Mouse (Mus musculus) heart, postnatal 0 days (tissue): ENCODE measurements around the gene Ctdnep1. TPM values are rescaled to one million over a fixed set of nuclear protein-coding genes. Genes with fewer than 3 reads are reported as not detected.

Source experiments
- ATAC-seq: fragments of 200-750 bp; cut with Nextera tagmentation; 2 replicates; pipeline ENCODE4 v1.8.0; 2017; ENCODE audit warnings: low read depth, moderate number of reproducible peaks, moderate library complexity; ENCODE audit not compliant: insufficient read depth
- DNase-seq: peaks from one replicate; pipeline ENCODE4 v3.0.0-alpha.2; 2016; ENCODE audit warnings: low spot score
- H3K27ac ChIP-seq: fragments of 300-500 bp; sonication (generic); 2 replicates; pipeline ENCODE4 v1.5.1; 2014; ENCODE audit warnings: low read depth, mild to moderate bottlenecking
- H3K27me3 ChIP-seq: fragments of 300-500 bp; sonication (generic); 2 replicates; pipeline ENCODE4 v1.6.1; 2014; ENCODE audit warnings: low read length, mixed read lengths; ENCODE audit not compliant: control insufficient read depth, insufficient read depth
- H3K36me3 ChIP-seq: fragments of 300-500 bp; sonication (generic); replicated peaks from 2 replicates; pipeline ENCODE4 v1.6.1; 2014; ENCODE audit warnings: low read length, mixed read lengths; ENCODE audit not compliant: control insufficient read depth, insufficient read depth
- H3K4me1 ChIP-seq: fragments of 300-500 bp; sonication (generic); 2 replicates; pipeline ENCODE4 v1.6.1; 2014; ENCODE audit warnings: antibody characterized with exemption; ENCODE audit not compliant: control insufficient read depth, insufficient read depth
- H3K4me2 ChIP-seq: fragments of 300-500 bp; sonication (generic); 2 replicates; pipeline ENCODE4 v1.6.1; 2014; ENCODE audit warnings: low read depth, mild to moderate bottlenecking, low read length, moderate library complexity
- H3K4me3 ChIP-seq: fragments of 300-500 bp; sonication (generic); 2 replicates; pipeline ENCODE4 v1.5.1; 2014; ENCODE audit warnings: low read depth, low read length
- H3K9ac ChIP-seq: fragments of 300-500 bp; sonication (generic); replicated peaks from 2 replicates; pipeline ENCODE4 v1.6.1; 2014; ENCODE audit warnings: low read depth, low read length, mixed read lengths
- H3K9me3 ChIP-seq: fragments of 300-500 bp; sonication (generic); replicated peaks from 2 replicates; pipeline ENCODE4 v1.6.1; 2016; ENCODE audit warnings: low read length; ENCODE audit not compliant: control insufficient read depth
- CTCF ChIP-seq: IDR thresholded peaks from 2 replicates; pipeline ENCODE4 v1.5.1; 2016; ENCODE audit warnings: antibody characterized with exemption, control low read depth, low read depth
- EP300 ChIP-seq: IDR thresholded peaks from 2 replicates; pipeline ENCODE4 v1.6.1; 2016; ENCODE audit warnings: antibody characterized with exemption, low read depth
- WGBS: fragments of 180-500 bp; shearing (Covaris S2); extraction: QIAGEN DNeasy Blood & Tissue Kit; methylation state at CpG from one replicate; pipeline ENCODE4 v1.1.7; 2014; 5-methylcytosine and 5-hydroxymethylcytosine counted together
- microRNA counts: library from miRNA; unstranded; fragments of <30 nt; microRNA quantifications from one replicate; lab custom pipeline; 2015
- microRNA-seq: library from miRNA; unstranded; fragments of <30 nt; microRNA quantifications from one replicate; pipeline ENCODE4, GENCODE M21; 2016
- polyA plus RNA-seq: library from polyadenylated mRNA; unstranded; fragments of >200 nt; fragmentation: Nextera tagmentation; extraction: Ambion mirVana; gene quantifications from 2 replicates; pipeline ENCODE4 v1.2.1, GENCODE M21; 2015
- total RNA-seq: library from RNA; depleted of rRNA; stranded (reverse); fragments of >200 nt; gene quantifications from 2 replicates; pipeline ENCODE4 v1.2.3, GENCODE M21; 2014; ENCODE audit warnings: low replicate concordance; rRNA removed

Ctdnep1 gene
- total and polyA plus RNA-seq, 2 experiments from 2014 or later = 24.8 to 45.6 TPM

- WGBS = 85% methylated on average over 7 of the region's 7 CpGs
- Histone ChIP-seq H3K27me3 (no peaks in the 10 kb centered on the region), H3K9me3 (no peaks in the 10 kb centered on the region), H3K9ac (no peak overlapping the region), H3K36me3 (no peaks in the 10 kb centered on the region), H3K27ac (no peak overlapping the region), H3K4me3 (no peak overlapping the region), H3K4me2 (no peak overlapping the region), H3K4me1 (no peaks in the 10 kb centered on the region)
- TF ChIP-seq CTCF (no peak), EP300 (no peak)
- no peak for DNase-seq
- ATAC-seq = no peak
Measured at GRCm38 (mm10) chr11:70040184-70040583, 59.2 kb downstream of the Ctdnep1 start.

MicroRNAs encoded within 50 kb of the gene (microRNA counts, 519-probe panel; counts per million panel counts)
- microRNA mmu-miR-324-3p (lab: Ali Mortazavi, UCI) (not detected), microRNA mmu-miR-324-5p (lab: Ali Mortazavi, UCI) (4,291 counts per million, percentile 54 among the panel's probes with 10 or more counts)

Small RNA genes within 50 kb of the gene (microRNA-seq; reads per million reads assigned to microRNA genes)
- gene Gm44349 (not detected), gene Mir324 (2,205 reads per million, percentile 85 among the genes with 10 or more reads in this experiment)

Other genes with a start within 250 kb of the Ctdnep1 start
Only the 30 nearest of the 36 such genes appear.
- gene Chrnb1, start 185.2 kb upstream of the Ctdnep1 start, total RNA-seq = 2.5 and 11.2 TPM in 2 replicates
- gene Chrnb1, start 185.2 kb upstream of the Ctdnep1 start, polyA plus RNA-seq = 2.7 and 3.1 TPM in 2 replicates
- gene Fgf11, start 179.3 kb upstream of the Ctdnep1 start, total RNA-seq = 5.3 and 5.7 TPM in 2 replicates
- 0.75 and 1.0 TPM in 2 replicates for gene Fgf11, start 179.3 kb upstream of the Ctdnep1 start, polyA plus RNA-seq
- gene Tmem102, start 175.5 kb upstream of the Ctdnep1 start, total RNA-seq = 0.43 and 2.7 TPM in 2 replicates
- 2.6 TPM in 2 replicates for gene Tmem102, start 175.5 kb upstream of the Ctdnep1 start, polyA plus RNA-seq
- gene Gm39566, start 165.9 kb upstream of the Ctdnep1 start, total RNA-seq = not detected in 2 replicates
- not detected in 2 replicates for gene Gm39566, start 165.9 kb upstream of the Ctdnep1 start, polyA plus RNA-seq
- not detected in 2 replicates for gene Spem2, start 162.7 kb upstream of the Ctdnep1 start, total RNA-seq
- not detected in 2 replicates for gene Spem2, start 162.7 kb upstream of the Ctdnep1 start, polyA plus RNA-seq
- not detected in 2 replicates for gene Spem1, start 159.0 kb upstream of the Ctdnep1 start, total RNA-seq
- not detected in 2 replicates for gene Spem1, start 159.0 kb upstream of the Ctdnep1 start, polyA plus RNA-seq
- gene Nlgn2, start 143.4 kb upstream of the Ctdnep1 start, total RNA-seq = 4.5 and 10.1 TPM in 2 replicates
- gene Nlgn2, start 143.4 kb upstream of the Ctdnep1 start, polyA plus RNA-seq = 0.89 TPM in 2 replicates
- gene Tmem256, start 142.6 kb upstream of the Ctdnep1 start, total RNA-seq = 78.5 and 169 TPM in 2 replicates
- 411 and 424 TPM in 2 replicates for gene Tmem256, start 142.6 kb upstream of the Ctdnep1 start, polyA plus RNA-seq
- 50.9 and 64.0 TPM in 2 replicates for gene Plscr3, start 134.8 kb upstream of the Ctdnep1 start, total RNA-seq
- gene Plscr3, start 134.8 kb upstream of the Ctdnep1 start, polyA plus RNA-seq = 60.5 and 62.3 TPM in 2 replicates
- gene Tnk1, start 122.4 kb upstream of the Ctdnep1 start, total RNA-seq = 0.50 TPM in 1 of 2 replicates, not detected in the other
- gene Tnk1, start 122.4 kb upstream of the Ctdnep1 start, polyA plus RNA-seq = not detected in 2 replicates
- gene Tmem95, start 103.1 kb upstream of the Ctdnep1 start, total RNA-seq = not detected in 2 replicates
- gene Tmem95, start 103.1 kb upstream of the Ctdnep1 start, polyA plus RNA-seq = not detected in 2 replicates
- 2.3 and 9.4 TPM in 2 replicates for gene Kctd11, start 99.8 kb upstream of the Ctdnep1 start, total RNA-seq
- gene Kctd11, start 99.8 kb upstream of the Ctdnep1 start, polyA plus RNA-seq = 1.9 and 2.3 TPM in 2 replicates
- gene Acap1, start 85.6 kb upstream of the Ctdnep1 start, total RNA-seq = 2.5 and 9.7 TPM in 2 replicates
- 2.5 TPM in 2 replicates for gene Acap1, start 85.6 kb upstream of the Ctdnep1 start, polyA plus RNA-seq
- 1.8 and 6.3 TPM in 2 replicates for gene 2810408A11Rik, start 80.2 kb upstream of the Ctdnep1 start, total RNA-seq
- 2.8 and 3.9 TPM in 2 replicates for gene 2810408A11Rik, start 80.2 kb upstream of the Ctdnep1 start, polyA plus RNA-seq
- gene Neurl4, start 80.1 kb upstream of the Ctdnep1 start, total RNA-seq = 39.2 and 59.5 TPM in 2 replicates
- gene Neurl4, start 80.1 kb upstream of the Ctdnep1 start, polyA plus RNA-seq = 3.6 and 4.5 TPM in 2 replicates
- 48.6 and 72.4 TPM in 2 replicates for gene Gps2, start 67.3 kb upstream of the Ctdnep1 start, total RNA-seq
- 37.1 and 38.1 TPM in 2 replicates for gene Gps2, start 67.3 kb upstream of the Ctdnep1 start, polyA plus RNA-seq
- gene Eif5a, start 59.2 kb upstream of the Ctdnep1 start, total RNA-seq = 469 and 504 TPM in 2 replicates
- 961 and 973 TPM in 2 replicates for gene Eif5a, start 59.2 kb upstream of the Ctdnep1 start, polyA plus RNA-seq
- 16.0 and 25.6 TPM in 2 replicates for gene Ybx2, start 45.4 kb upstream of the Ctdnep1 start, total RNA-seq
- gene Ybx2, start 45.4 kb upstream of the Ctdnep1 start, polyA plus RNA-seq = 4.9 and 7.9 TPM in 2 replicates
- gene Slc2a4, start 33.0 kb upstream of the Ctdnep1 start, total RNA-seq = 235 and 267 TPM in 2 replicates
- 89.2 and 89.7 TPM in 2 replicates for gene Slc2a4, start 33.0 kb upstream of the Ctdnep1 start, polyA plus RNA-seq
- gene Cldn7, start 16.4 kb upstream of the Ctdnep1 start, total RNA-seq = 0.93 TPM in 1 of 2 replicates, not detected in the other
- 0.64 and 1.8 TPM in 2 replicates for gene Cldn7, start 16.4 kb upstream of the Ctdnep1 start, polyA plus RNA-seq
- 77.7 and 108 TPM in 2 replicates for gene Elp5, start 1.4 kb downstream of the Ctdnep1 start, total RNA-seq
- gene Elp5, start 1.4 kb downstream of the Ctdnep1 start, polyA plus RNA-seq = 89.8 and 96.1 TPM in 2 replicates
- 208 and 305 TPM in 2 replicates for gene Gabarap, start 10.0 kb downstream of the Ctdnep1 start, total RNA-seq
- 472 and 510 TPM in 2 replicates for gene Gabarap, start 10.0 kb downstream of the Ctdnep1 start, polyA plus RNA-seq
- 27.4 and 54.8 TPM in 2 replicates for gene Phf23, start 14.6 kb downstream of the Ctdnep1 start, total RNA-seq
- gene Phf23, start 14.6 kb downstream of the Ctdnep1 start, polyA plus RNA-seq = 30.3 and 34.2 TPM in 2 replicates
- gene Dvl2, start 19.4 kb downstream of the Ctdnep1 start, total RNA-seq = 10.8 TPM in 2 replicates
- gene Dvl2, start 19.4 kb downstream of the Ctdnep1 start, polyA plus RNA-seq = 6.5 and 7.5 TPM in 2 replicates
- gene Acadvl, start 34.3 kb downstream of the Ctdnep1 start, total RNA-seq = 378 and 469 TPM in 2 replicates
- 815 and 873 TPM in 2 replicates for gene Acadvl, start 34.3 kb downstream of the Ctdnep1 start, polyA plus RNA-seq
- 3.4 and 10.3 TPM in 2 replicates for gene Dlg4, start 35.8 kb downstream of the Ctdnep1 start, total RNA-seq
- 2.2 TPM in 2 replicates for gene Dlg4, start 35.8 kb downstream of the Ctdnep1 start, polyA plus RNA-seq
- not detected in 2 replicates for gene Asgr1, start 72.9 kb downstream of the Ctdnep1 start, total RNA-seq
- gene Asgr1, start 72.9 kb downstream of the Ctdnep1 start, polyA plus RNA-seq = not detected in 2 replicates
- gene Asgr2, start 111.5 kb downstream of the Ctdnep1 start, total RNA-seq = not detected in 2 replicates
- gene Asgr2, start 111.5 kb downstream of the Ctdnep1 start, polyA plus RNA-seq = not detected in 2 replicates
- not detected in 2 replicates for gene Mgl2, start 149.2 kb downstream of the Ctdnep1 start, total RNA-seq
- gene Mgl2, start 149.2 kb downstream of the Ctdnep1 start, polyA plus RNA-seq = not detected in 2 replicates
- gene Clec10a, start 175.0 kb downstream of the Ctdnep1 start, total RNA-seq = not detected in 2 replicates
- 0.45 and 0.47 TPM in 2 replicates for gene Clec10a, start 175.0 kb downstream of the Ctdnep1 start, polyA plus RNA-seq